Mouse (Mus musculus) midbrain, embryonic 11.5 days (tissue): ENCODE results near the gene Dvl3. TPM values are rescaled to one million over a fixed set of nuclear protein-coding genes. Genes with fewer than 3 reads are reported as not detected.

Experiments
- ATAC-seq: fragments of 200-750 bp; cut with Nextera tagmentation; 2 replicates; pipeline ENCODE4 v1.8.0; 2017; ENCODE audit warnings: moderate TSS enrichment, moderate library complexity; ENCODE audit not compliant: low FRiP score
- DNase-seq: peaks from one replicate; pipeline ENCODE4 v3.0.0; 2015; ENCODE audit warnings: low spot score; ENCODE audit errors: missing footprints
- H3K27ac ChIP-seq: fragments of 300-500 bp; sonication (generic); 2 replicates; pipeline ENCODE4 v1.5.1; 2014; ENCODE audit warnings: low read depth, low read length
- H3K27me3 ChIP-seq: fragments of 300-500 bp; sonication (generic); 2 replicates; pipeline ENCODE4 v1.6.1; 2014; ENCODE audit warnings: mild to moderate bottlenecking, low read length, moderate library complexity, mixed read lengths; ENCODE audit not compliant: control insufficient read depth, insufficient read depth
- H3K36me3 ChIP-seq: fragments of 300-500 bp; sonication (generic); 2 replicates; pipeline ENCODE4 v1.6.1; 2014; ENCODE audit warnings: mild to moderate bottlenecking, low read length, moderate library complexity, mixed read lengths; ENCODE audit not compliant: control insufficient read depth, insufficient read depth
- H3K4me1 ChIP-seq: fragments of 300-500 bp; sonication (generic); 2 replicates; pipeline ENCODE4 v1.6.1; 2014; ENCODE audit warnings: low read length; ENCODE audit not compliant: control insufficient read depth, insufficient read depth
- H3K4me2 ChIP-seq: fragments of 300-500 bp; sonication (generic); 2 replicates; pipeline ENCODE4 v1.6.1; 2014; ENCODE audit warnings: mild to moderate bottlenecking, moderate library complexity
- H3K4me3 ChIP-seq: fragments of 300-500 bp; sonication (generic); 2 replicates; pipeline ENCODE4 v1.5.1; 2014; ENCODE audit warnings: low read depth, low read length
- H3K9ac ChIP-seq: fragments of 300-500 bp; sonication (generic); 2 replicates; pipeline ENCODE4 v1.6.1; 2014; ENCODE audit warnings: low read length
- H3K9me3 ChIP-seq: fragments of 300-500 bp; sonication (generic); 2 replicates; pipeline ENCODE4 v1.6.1; 2016; ENCODE audit warnings: low read length; ENCODE audit not compliant: control insufficient read depth
- WGBS: fragments of 180-500 bp; shearing (Covaris S2); extraction: QIAGEN DNeasy Blood & Tissue Kit; methylation state at CpG from one replicate; pipeline ENCODE4 v1.1.7; 2014; 5-methylcytosine and 5-hydroxymethylcytosine counted together
- polyA plus RNA-seq: library from polyadenylated mRNA; unstranded; fragments of >200 nt; fragmentation: Nextera tagmentation; extraction: Ambion mirVana; gene quantifications from 2 replicates; pipeline ENCODE4 v1.2.1, GENCODE M21; 2014

Dvl3 gene
- polyA plus RNA-seq, 1 experiment from 2014 or later = 47.7 TPM

DNA sequence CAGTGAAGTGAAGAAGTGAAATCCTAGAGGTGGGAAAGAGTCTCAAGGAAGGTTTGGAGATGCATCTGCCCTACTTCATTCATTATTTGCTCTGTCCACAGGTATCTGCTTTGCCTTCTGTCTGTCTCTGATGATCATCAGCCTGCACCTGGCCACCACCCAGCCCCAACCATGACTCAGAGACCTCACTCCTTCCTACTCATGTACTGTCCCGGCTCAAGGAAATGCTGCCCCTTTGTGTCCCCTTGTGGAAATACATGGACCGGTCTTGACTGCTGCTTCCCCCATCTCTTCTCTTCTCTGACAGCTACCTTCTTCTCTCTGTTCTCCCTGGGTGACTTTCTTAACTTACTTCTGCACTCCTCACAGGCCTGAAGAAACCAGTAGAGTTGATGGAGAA, 26.2 kb upstream of the Dvl3 start:
- Histone ChIP-seq H3K9ac (no peak overlapping the region), H3K36me3 (no peaks in the 10 kb centered on the region), H3K4me2 (no peak overlapping the region), H3K27ac (no peak overlapping the region), H3K27me3 (no peaks in the 10 kb centered on the region), H3K4me1 (no peaks in the 10 kb centered on the region), H3K4me3 (no peak overlapping the region), H3K9me3 (no peaks in the 10 kb centered on the region)
- ATAC-seq (no peak), DNase-seq (no peak)
- 42% methylated on average over 2 of the region's 2 CpGs for WGBS

DNA sequence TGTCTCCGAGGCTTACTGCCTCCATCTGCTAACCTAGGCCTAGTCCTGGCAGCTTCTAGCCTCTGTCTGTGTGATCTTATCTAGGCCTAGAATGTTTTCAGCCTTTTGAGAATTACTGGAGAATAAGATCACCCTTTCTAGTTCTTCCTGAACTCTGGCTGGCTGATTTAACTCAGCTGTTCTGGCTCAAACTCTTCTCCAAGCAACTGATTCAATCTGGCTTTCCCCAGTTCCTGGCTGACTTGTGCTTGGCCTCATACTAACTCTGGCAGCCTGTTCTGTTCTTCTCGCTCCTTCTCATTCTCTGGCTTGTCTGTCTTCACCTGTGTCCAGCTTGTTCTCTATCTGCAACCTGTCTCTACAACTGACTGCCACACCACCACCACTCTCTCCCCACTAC, 25.5 kb upstream of the Dvl3 start:
- Histone ChIP-seq H3K4me2 (no peak overlapping the region), H3K4me3 (no peak overlapping the region), H3K4me1 (no peaks in the 10 kb centered on the region), H3K27ac (no peak overlapping the region), H3K9me3 (no peaks in the 10 kb centered on the region), H3K36me3 (no peaks in the 10 kb centered on the region), H3K27me3 (no peaks in the 10 kb centered on the region), H3K9ac (no peak overlapping the region)
- 73% methylated on average over 2 of the region's 2 CpGs for WGBS
- ATAC-seq (no peak), DNase-seq (no peak)

GRCm38 (mm10) chr16:20493452-20493851, 23.3 kb upstream of the Dvl3 start:
- Histone ChIP-seq H3K4me3 (no peak overlapping the region), H3K4me2 (no peak overlapping the region), H3K36me3 (no peaks in the 10 kb centered on the region), H3K27me3 (peaks cover 7% of the 10 kb centered on the region; the same call in 1 of the 2 replicates), H3K27ac (no peak overlapping the region), H3K4me1 (peaks cover 4% of the 10 kb centered on the region), H3K9me3 (no peaks in the 10 kb centered on the region), H3K9ac (no peak overlapping the region)
- no peak for ATAC-seq
- WGBS = 82% methylated on average over 2 of the region's 2 CpGs
- no peak for DNase-seq

DNA sequence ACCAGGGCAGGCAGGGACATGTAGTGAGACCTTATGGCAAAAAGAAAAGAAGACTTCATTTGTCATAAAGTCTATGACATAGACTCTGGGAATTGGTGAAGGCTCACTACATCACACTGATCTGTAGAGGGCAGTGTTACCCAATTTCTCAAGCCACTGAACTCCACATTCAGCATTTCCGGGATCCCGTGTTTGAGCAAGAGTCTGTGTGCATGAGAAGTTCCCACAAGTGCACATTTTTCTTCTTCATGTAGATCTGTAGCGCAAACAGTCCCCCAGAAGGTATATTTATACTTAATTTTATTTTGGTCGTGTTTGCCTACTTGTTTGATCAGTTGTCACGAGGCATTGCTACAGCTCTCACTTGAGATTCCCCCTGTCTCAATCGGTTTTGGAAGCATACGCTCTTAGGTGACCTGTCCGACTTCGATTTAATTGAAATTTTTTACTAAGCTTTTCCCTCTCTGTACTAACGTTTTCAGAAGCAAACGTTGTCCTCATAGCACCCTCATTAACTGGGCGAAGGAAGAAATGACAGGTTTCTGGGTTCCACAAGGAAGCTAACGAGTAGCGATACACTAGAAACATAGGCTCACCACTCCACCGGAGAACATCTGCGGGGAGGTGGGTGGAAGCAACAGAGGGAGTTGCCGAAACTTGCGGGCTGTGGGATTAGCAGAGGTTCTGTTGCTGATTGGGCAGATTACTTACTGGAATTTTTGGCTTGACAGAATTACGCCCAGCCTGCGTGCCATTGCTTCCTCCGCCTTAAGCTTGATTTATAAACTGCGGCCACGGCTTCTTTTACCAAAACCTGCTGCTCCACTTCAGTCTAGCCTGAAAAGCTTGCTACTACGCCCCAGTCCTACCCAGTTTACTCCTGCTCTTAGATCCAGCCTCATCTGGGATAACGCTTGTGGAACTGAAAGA, 19.8 kb upstream of the Dvl3 start:
- Histone ChIP-seq H3K4me3 (peak overlapping the region; percentile 23), H3K4me1 (peaks cover 9% of the 10 kb centered on the region), H3K27me3 (peaks cover 7% of the 10 kb centered on the region; the same call in 1 of the 2 replicates), H3K9ac (no peak overlapping the region), H3K4me2 (peak overlapping the region; percentile 47), H3K36me3 (peaks cover 5% of the 10 kb centered on the region), H3K27ac (no peak overlapping the region), H3K9me3 (no peaks in the 10 kb centered on the region)
- ATAC-seq = peak; percentile 23; the same call in 1 of the 2 replicates
- 23% methylated on average over 25 of the region's 25 CpGs for WGBS
- DNase-seq = peak; percentile 93

DNA sequence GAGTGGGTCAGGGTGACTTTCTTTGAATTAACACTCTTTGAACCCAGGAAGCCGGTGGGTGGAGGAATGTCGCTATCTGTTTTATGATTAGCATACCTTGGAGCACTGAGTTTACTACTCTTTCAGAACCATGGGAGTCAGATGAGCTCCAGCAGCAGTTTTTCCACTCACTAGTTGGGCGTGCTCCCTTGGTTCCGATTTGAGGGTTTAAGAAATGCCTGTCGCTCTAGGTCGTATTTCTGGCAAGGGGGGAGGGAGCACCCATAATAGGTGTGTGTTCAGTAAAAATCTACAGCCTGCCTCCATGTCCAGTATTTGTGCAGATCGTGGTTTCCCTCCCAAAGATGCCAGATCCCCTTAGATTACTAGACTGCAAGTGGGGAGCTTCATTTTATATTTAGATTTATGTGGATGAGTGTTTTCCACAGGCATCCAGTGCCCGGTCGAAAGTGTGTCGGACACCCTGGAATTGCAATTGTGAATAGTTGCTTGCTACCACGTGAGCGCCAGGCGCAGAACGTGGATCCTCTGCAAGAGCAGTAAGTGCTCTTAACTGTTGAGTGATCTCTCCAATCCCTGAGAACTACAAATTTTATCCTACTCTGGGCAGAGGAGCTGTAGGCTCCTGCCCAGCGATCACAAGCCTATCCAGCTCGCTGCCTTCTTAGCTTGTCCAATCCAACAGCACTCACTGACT, 18.7 kb upstream of the Dvl3 start:
- Histone ChIP-seq H3K9ac (peak overlapping the region; percentile 92), H3K4me1 (peaks cover 9% of the 10 kb centered on the region), H3K27me3 (peaks cover 7% of the 10 kb centered on the region; the same call in 1 of the 2 replicates), H3K9me3 (no peaks in the 10 kb centered on the region), H3K4me2 (peak overlapping the region; percentile 67), H3K36me3 (peaks cover 13% of the 10 kb centered on the region), H3K4me3 (peak overlapping the region; percentile 89), H3K27ac (no peak overlapping the region)
- WGBS = 12% methylated on average over 16 of the region's 16 CpGs
- peak; percentile 88 for DNase-seq
- ATAC-seq = no peak

DNA sequence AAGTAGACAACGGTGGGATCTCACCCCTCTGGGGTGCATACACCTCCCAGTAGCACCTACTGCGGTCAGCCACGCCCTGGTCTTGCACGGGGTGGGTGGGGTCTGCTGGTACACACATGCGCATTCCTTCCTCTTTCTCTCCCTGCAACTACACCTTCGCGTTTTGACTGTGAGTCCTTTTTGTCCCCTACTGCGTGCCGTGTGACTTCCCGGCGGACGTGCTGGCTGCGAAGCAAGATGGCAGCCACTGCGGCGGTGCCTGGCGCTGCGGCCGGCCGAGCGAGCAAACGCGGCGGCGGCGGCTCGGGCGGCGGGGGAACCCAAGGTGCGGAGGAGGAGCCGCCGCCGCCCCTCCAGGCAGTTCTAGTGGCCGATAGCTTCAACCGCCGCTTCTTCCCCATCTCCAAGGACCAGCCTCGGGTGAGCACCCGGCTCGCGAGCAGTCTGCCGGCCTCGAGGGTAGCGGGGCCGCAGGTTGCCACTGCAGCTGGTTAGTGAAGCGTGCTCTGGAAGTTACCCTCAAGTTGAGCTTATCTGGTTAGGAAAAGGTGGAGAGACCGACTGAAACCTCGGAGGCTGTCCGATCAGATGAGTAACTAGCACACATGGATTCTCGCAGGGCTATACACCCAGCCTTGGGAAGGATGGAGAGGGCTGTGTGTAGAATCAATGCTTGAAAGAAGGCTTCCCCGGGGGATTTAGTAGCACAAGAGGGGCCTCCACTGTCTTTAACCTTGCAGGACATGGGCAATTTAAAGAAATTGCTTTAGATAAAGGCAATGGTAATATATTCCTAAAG, 17.9 kb upstream of the Dvl3 start, which contains the start of gene Eif2b5:
Gene Eif2b5, plus strand, starts transcription at position 141 of the 799 bp plus-strand sequence.
- WGBS = under 1% methylated on average over 49 of the region's 49 CpGs
- peaks cover 7% of the 10 kb centered on the region; the same call in 1 of the 2 replicates for H3K27me3 ChIP-seq
- H3K9me3 ChIP-seq = no peaks in the 10 kb centered on the region
- peaks cover 17% of the 10 kb centered on the region for H3K36me3 ChIP-seq
- H3K4me1 ChIP-seq = peaks cover 9% of the 10 kb centered on the region
- peak within 1 kb of the TSS; percentile 68 for H3K27ac ChIP-seq
- H3K4me3 ChIP-seq = peak within 1 kb of the TSS; percentile 89
- DNase-seq (peak; percentile 97), ATAC-seq (peak; percentile 94)
- H3K9ac ChIP-seq = peak within 1 kb of the TSS; percentile 92
- peak within 1 kb of the TSS; percentile 67 for H3K4me2 ChIP-seq

DNA sequence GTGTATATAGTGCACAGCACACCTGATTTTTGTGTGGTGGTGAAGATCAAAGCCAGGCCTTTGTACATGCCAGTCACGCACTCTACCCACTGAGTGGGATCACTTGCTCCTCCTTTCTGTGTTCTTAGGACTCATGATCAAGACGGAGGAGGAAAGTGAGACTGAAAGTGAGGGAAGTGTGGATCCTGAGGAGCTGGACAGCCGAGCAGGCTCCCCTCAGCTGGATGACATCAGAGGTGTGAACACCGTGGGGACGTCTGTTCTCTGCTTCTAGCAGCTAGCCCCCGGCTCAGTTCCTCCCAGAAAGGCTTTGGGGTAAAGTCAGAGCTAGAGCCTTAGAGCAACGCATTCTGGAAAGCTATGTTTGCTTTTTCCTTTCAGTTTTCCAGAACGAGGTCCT, 10.8 kb upstream of the Dvl3 start:
- no peak for DNase-seq
- H3K36me3 ChIP-seq = peaks cover 70% of the 10 kb centered on the region
- H3K4me2 ChIP-seq = no peak overlapping the region
- H3K4me3 ChIP-seq = no peak overlapping the region
- H3K9me3 ChIP-seq = no peaks in the 10 kb centered on the region
- H3K9ac ChIP-seq = no peak overlapping the region
- WGBS = 91% methylated on average over 8 of the region's 8 CpGs
- H3K4me1 ChIP-seq = no peaks in the 10 kb centered on the region
- H3K27me3 ChIP-seq = no peaks in the 10 kb centered on the region
- no peak for ATAC-seq
- no peak overlapping the region for H3K27ac ChIP-seq

- 78% methylated on average over 3 of the region's 3 CpGs for WGBS
- DNase-seq = peak; percentile 86
- Histone ChIP-seq H3K9me3 (no peaks in the 10 kb centered on the region), H3K27me3 (no peaks in the 10 kb centered on the region), H3K27ac (no peak overlapping the region), H3K4me2 (no peak overlapping the region), H3K9ac (no peak overlapping the region), H3K4me3 (no peak overlapping the region), H3K36me3 (peaks cover 52% of the 10 kb centered on the region), H3K4me1 (no peaks in the 10 kb centered on the region)
- ATAC-seq = no peak
Measured at GRCm38 (mm10) chr16:20509349-20509748, 7.4 kb upstream of the Dvl3 start.
